Mouse (Mus musculus) cerebellum, adult 2 months (tissue): ENCODE results near the gene Rbm42.

Experiments used
- CTCF ChIP-seq: fragments of 200-500 bp; IDR thresholded peaks from 2 replicates; pipeline ENCODE4 v1.5.1; 2011; ENCODE audit warnings: low read depth, mild to moderate bottlenecking, control low read depth, low read length, moderate library complexity, borderline replicate concordance; ENCODE audit not compliant: insufficient read depth
- POLR2A ChIP-seq: fragments of 200-500 bp; IDR thresholded peaks from 2 replicates; pipeline ENCODE4 v1.6.1; 2011; ENCODE audit warnings: low read length, control low read depth, borderline replicate concordance; ENCODE audit not compliant: insufficient read depth

DNA sequence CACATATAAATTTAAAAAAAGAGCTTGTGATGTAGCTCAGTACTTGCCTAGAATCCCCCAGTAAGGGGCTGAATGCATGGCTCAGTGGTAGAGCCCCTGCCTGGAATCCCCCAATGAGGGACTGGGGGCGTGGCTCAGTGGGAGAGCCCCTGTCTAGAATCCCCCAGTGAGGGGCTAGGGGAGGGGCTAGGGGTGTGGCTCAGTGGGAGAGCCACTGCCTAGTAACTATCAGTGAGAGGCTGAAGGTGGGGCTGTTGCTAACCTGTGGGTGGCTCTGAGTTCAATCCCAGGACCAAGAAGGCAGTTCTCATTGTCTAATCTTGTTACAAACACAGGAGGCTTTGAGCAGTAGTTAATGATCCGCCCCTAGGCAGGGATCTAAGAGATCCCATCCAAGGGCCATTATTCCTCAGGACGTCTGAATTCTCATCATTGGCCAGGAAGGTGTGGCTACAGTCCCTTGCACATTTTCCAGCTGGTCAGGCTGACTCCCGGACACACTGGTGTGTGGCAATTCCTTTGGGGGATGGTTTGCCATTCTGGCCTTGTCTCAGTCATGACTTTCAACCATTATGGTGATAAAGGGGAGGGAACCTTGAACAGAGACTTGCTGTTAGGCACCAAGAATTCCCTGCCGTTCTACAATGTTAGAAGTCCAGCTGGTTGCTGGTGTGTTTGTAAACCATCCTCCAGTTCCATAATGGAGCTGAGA lies 34.9 kb downstream of the Rbm42 start:
- TF ChIP-seq CTCF, result no peak
- no peak for TF ChIP-seq POLR2A
